9 mouse cellular contexts compared by ENCODE assay signal in genomic region chr9:96028818-96029217, GRCm38 (mm10).
DNase-seq lines count a peak whose midpoint lies in the region; ATAC-seq and TF ChIP-seq lines count a peak whose summit lies in the region.
"Had no signal": no experiment of that assay in that cellular context is flagged by ENCODE, and none has a peak within 500 bp of the region (broad histone marks: within the 10 kb centered on the region; RNA-seq: fewer than 3 reads in every experiment).

No protein-coding gene starts in this region.

- TF ChIP-seq EP300 in heart, adult 2 months (IDR thresholded peaks at IDR 0.05; ENCODE audit: insufficient read depth, low read depth, low read length), result no peak

- ATAC-seq in heart, embryonic 11.5 days (replicated peaks; ENCODE audit: insufficient number of reproducible peaks, low FRiP score, low TSS enrichment), result no peak

- H3K27me3 ChIP-seq in heart, adult 2 months (ENCODE audit: control insufficient read depth, insufficient read depth, low read length), result no peaks in the 10 kb centered on the region
- no peaks in the 10 kb centered on the region for H3K27me3 ChIP-seq in heart, embryonic 11.5 days (ENCODE audit: control insufficient read depth, insufficient read depth, low read length)
- H3K27me3 ChIP-seq in thymus, adult 2 months (ENCODE audit: control insufficient read depth, insufficient read depth, low read length), result no peaks in the 10 kb centered on the region
- H3K27me3 ChIP-seq: embryonic facial prominence, embryonic 12.5 days had no signal

- no peak overlapping the region for H3K4me2 ChIP-seq in heart, embryonic 11.5 days
- H3K4me2 ChIP-seq: embryonic facial prominence, embryonic 12.5 days had no signal

- no peak overlapping the region for H3K9ac ChIP-seq in heart, adult 2 months (ENCODE audit: low read depth, low read length)
- no peak overlapping the region for H3K9ac ChIP-seq in heart, embryonic 11.5 days (ENCODE audit: low read depth, low read length)
- H3K9ac ChIP-seq: embryonic facial prominence, embryonic 12.5 days had no signal

- peaks cover 3% of the 10 kb centered on the region for H3K4me1 ChIP-seq in heart, adult 2 months (ENCODE audit: control insufficient read depth, insufficient read depth, low read length)
- no peaks in the 10 kb centered on the region for H3K4me1 ChIP-seq in heart, embryonic 11.5 days (ENCODE audit: control insufficient read depth, insufficient read depth, low read length)
- no peaks in the 10 kb centered on the region for H3K4me1 ChIP-seq in thymus, adult 2 months (replicated peaks; ENCODE audit: control insufficient read depth, insufficient read depth, low read length)
- H3K4me1 ChIP-seq: embryonic facial prominence, embryonic 12.5 days had no signal

- peak; percentile 84 for TF ChIP-seq CTCF in heart, adult 2 months (IDR thresholded peaks at IDR 0.05)
- no peak for TF ChIP-seq CTCF in thymus, adult 2 months (IDR thresholded peaks at IDR 0.05; ENCODE audit: borderline replicate concordance, control insufficient read depth, extremely low read depth, insufficient read depth, low read length, poor library complexity)

- no peak overlapping the region for H3K4me3 ChIP-seq in heart, adult 2 months
- H3K4me3 ChIP-seq in heart, embryonic 11.5 days (ENCODE audit: low read depth, low read length), result no peak overlapping the region
- no peak overlapping the region for H3K4me3 ChIP-seq in thymus, adult 2 months (ENCODE audit: control insufficient read depth, insufficient read depth, low read length)
- H3K4me3 ChIP-seq: embryonic facial prominence, embryonic 12.5 days had no signal

- intact Hi-C loops in heart, adult 2 months (cut with DNase I), result no loop called here

- 46% methylated on average over 1 of the region's 1 CpGs for WGBS in heart, adult 2 months
- WGBS in heart, embryonic 11.5 days (ENCODE audit: insufficient replicate concordance), result 46% methylated on average over 1 of the region's 1 CpGs
- WGBS in thymus, adult 2 months, result 53% methylated on average over 1 of the region's 1 CpGs

- H3K36me3 ChIP-seq in heart, adult 2 months (ENCODE audit: control insufficient read depth, insufficient read depth, low read length), result peaks cover 8% of the 10 kb centered on the region
- peaks cover 18% of the 10 kb centered on the region for H3K36me3 ChIP-seq in heart, embryonic 11.5 days (ENCODE audit: control insufficient read depth, insufficient read depth, low read length)
- peaks cover 76% of the 10 kb centered on the region for H3K36me3 ChIP-seq in thymus, adult 2 months (ENCODE audit: control insufficient read depth, insufficient read depth, low read length)

- peak; percentile 10 to 40 for DNase-seq in heart, adult 2 months
- peak; percentile 34 for DNase-seq in thymus, adult 2 months
- no peak for DNase-seq in thymus, adult 18-20 months
- DNase-seq in c-Kit-negative CD71-positive TER-119-positive erythroid progenitor cells, embryonic 14.5 days (ENCODE audit: low read depth, low spot score), result peak; percentile 32
- peak; percentile 20 for DNase-seq in hindlimb bud, embryonic 11.5 days (ENCODE audit: extremely low spot score, low read depth, low spot score)
- DNase-seq in lung, postnatal 36 days, result peak; percentile 63
- peak; percentile 54 for DNase-seq in testis, postnatal 10 days (ENCODE audit: low spot score)

- no peak overlapping the region for H3K27ac ChIP-seq in heart, adult 2 months
- H3K27ac ChIP-seq in heart, embryonic 11.5 days (ENCODE audit: low read depth, low read length), result no peak overlapping the region
- no peak overlapping the region for H3K27ac ChIP-seq in thymus, adult 2 months (ENCODE audit: control insufficient read depth, insufficient read depth, low read length)
- H3K27ac ChIP-seq: embryonic facial prominence, embryonic 12.5 days had no signal

- no peaks in the 10 kb centered on the region for H3K9me3 ChIP-seq in heart, embryonic 11.5 days (replicated peaks; ENCODE audit: control insufficient read depth, low read length)
- H3K9me3 ChIP-seq: embryonic facial prominence, embryonic 12.5 days had no signal

- no peak for TF ChIP-seq POLR2A in heart, adult 2 months (IDR thresholded peaks at IDR 0.05; ENCODE audit: insufficient read depth, low read depth, low read length)
- no peak for TF ChIP-seq POLR2A in thymus, adult 2 months (IDR thresholded peaks at IDR 0.05; ENCODE audit: control insufficient read depth, extremely low read depth, insufficient read depth, low read length, poor library complexity)

- H3K79me2 ChIP-seq in heart, adult 2 months (replicated peaks; ENCODE audit: control insufficient read depth, insufficient read depth, low read length), result no peaks in the 10 kb centered on the region

Comparison
In these comparisons a context has a peak if more than half of its experiments do, and no peak if none do; other contexts are left out.
1. DNase-seq: peak in heart, adult 2 months (2 of 2), thymus, adult 2 months (single experiment), c-Kit-negative CD71-positive TER-119-positive erythroid progenitor cells, embryonic 14.5 days (single experiment), hindlimb bud, embryonic 11.5 days (single experiment), lung, postnatal 36 days (single experiment) and testis, postnatal 10 days (single experiment); none in thymus, adult 18-20 months (0 of 2).